Mouse (Mus musculus): Measurements from ENCODE around the gene Nwd1. TPM values are rescaled to one million over a fixed set of nuclear protein-coding genes. Genes with fewer than 3 reads are reported as not detected.
A peak's percentile ranks its signal among the peaks of the same experiment; 100 is the strongest.

Gene Nwd1
- total and polyA plus RNA-seq, 2 experiments from 2014 or later: 0.20 to 2.3 TPM

DNA sequence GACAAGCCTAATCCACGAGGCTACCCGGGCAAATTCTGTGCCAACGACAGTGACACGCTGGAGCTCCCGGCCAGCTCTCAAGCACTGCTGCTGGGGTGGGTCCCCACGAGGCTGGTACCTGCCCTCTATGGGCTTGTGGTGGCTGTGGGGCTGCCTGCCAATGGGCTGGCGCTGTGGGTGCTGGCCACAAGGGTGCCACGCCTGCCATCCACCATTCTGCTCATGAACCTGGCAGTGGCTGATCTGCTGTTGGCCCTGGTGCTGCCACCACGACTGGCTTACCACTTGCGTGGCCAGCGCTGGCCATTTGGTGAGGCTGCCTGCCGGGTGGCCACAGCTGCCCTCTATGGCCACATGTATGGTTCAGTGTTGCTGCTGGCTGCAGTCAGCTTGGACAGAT lies 115.8 kb downstream of the Nwd1 start:
- Histone ChIP-seq H3K27ac (ENCODE audit: low read depth) (peak overlapping the region; percentile 57), H3K9me3 (replicated peaks; ENCODE audit: control insufficient read depth, low read length) (no peaks in the 10 kb centered on the region), H3K4me2 (ENCODE audit: low read depth, low read length) (peak overlapping the region; percentile 31; the same call in 1 of the 2 replicates), H3K36me3 (replicated peaks; ENCODE audit: control insufficient read depth, insufficient read depth, low read length) (peaks cover 14% of the 10 kb centered on the region; the same call in 1 of the 2 replicates), H3K4me3 (ENCODE audit: low read depth, low read length) (no peak overlapping the region), H3K9ac (replicated peaks; ENCODE audit: low read depth, low read length) (no peak overlapping the region), H3K4me1 (ENCODE audit: control insufficient read depth, insufficient read depth) (peaks cover 3% of the 10 kb centered on the region; the same call in 1 of the 2 replicates), H3K27me3 (ENCODE audit: control insufficient read depth, insufficient read depth, low read length) (no peaks in the 10 kb centered on the region)
- 84% methylated on average over 12 of the region's 12 CpGs for WGBS
- TF ChIP-seq CTCF (IDR thresholded peaks at IDR 0.05; ENCODE audit: low read depth) (no peak), EP300 (IDR thresholded peaks at IDR 0.05; ENCODE audit: low read depth) (no peak)
- DNase-seq (ENCODE audit: low spot score): no peak
- ATAC-seq (ENCODE audit: insufficient read depth, low read depth): no peak

DNA sequence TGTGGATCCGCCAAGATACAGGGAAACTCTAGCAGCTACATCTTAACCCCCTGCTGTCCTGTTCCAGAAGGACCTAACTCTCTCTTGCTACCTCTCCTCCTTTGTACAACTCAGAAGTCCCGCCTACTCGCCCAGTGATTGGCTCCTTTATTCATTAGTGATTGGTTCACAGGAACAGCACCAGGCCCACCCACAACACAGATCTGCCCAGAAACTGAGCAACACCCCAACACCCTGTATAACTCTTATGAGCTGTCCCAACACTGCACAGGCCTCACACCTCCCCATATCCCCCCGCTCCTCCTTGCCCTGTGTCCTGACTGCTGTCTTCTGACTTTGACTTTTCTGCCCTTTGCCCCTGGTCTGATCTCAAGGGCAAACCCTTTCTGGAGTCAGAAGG lies 119.2 kb downstream of the Nwd1 start:
- ATAC-seq (ENCODE audit: insufficient read depth, low read depth) (no peak), DNase-seq (ENCODE audit: low spot score) (no peak)
- no peak overlapping the region for H3K4me2 ChIP-seq (ENCODE audit: low read depth, low read length)
- H3K4me1 ChIP-seq (ENCODE audit: control insufficient read depth, insufficient read depth): peaks cover 3% of the 10 kb centered on the region; the same call in 1 of the 2 replicates
- no peaks in the 10 kb centered on the region for H3K9me3 ChIP-seq (replicated peaks; ENCODE audit: control insufficient read depth, low read length)
- H3K9ac ChIP-seq (replicated peaks; ENCODE audit: low read depth, low read length): no peak overlapping the region
- no peak overlapping the region for H3K27ac ChIP-seq (ENCODE audit: low read depth)
- TF ChIP-seq CTCF (IDR thresholded peaks at IDR 0.05; ENCODE audit: low read depth): no peak
- TF ChIP-seq EP300 (IDR thresholded peaks at IDR 0.05; ENCODE audit: low read depth): no peak
- no peak overlapping the region for H3K4me3 ChIP-seq (ENCODE audit: low read depth, low read length)
- 79% methylated on average over 4 of the region's 4 CpGs for WGBS
- H3K36me3 ChIP-seq (replicated peaks; ENCODE audit: control insufficient read depth, insufficient read depth, low read length): no peaks in the 10 kb centered on the region
- no peaks in the 10 kb centered on the region for H3K27me3 ChIP-seq (ENCODE audit: control insufficient read depth, insufficient read depth, low read length)

DNA sequence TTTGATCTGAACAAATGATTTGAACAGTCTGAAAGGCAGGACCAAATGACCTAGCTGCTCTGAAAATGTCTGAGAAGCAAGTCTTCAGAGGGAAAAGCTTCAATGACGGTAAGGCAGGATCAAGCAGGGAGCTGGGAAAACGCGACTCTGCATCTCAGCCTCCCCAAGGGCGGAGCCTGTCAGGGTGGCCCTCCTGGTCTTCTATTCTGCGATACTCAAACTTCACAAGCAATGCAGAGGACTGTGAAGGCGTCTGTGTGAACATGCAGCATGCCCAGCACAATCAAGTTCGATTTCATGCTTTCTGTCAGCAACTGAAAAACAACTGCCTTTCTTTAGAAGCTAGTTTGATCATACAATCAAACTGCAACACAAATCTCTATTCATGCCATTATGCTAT lies 120.3 kb downstream of the Nwd1 start:
- Histone ChIP-seq H3K4me1 (ENCODE audit: control insufficient read depth, insufficient read depth) (no peaks in the 10 kb centered on the region; the same call in 1 of the 2 replicates), H3K27ac (ENCODE audit: low read depth) (no peak overlapping the region), H3K4me2 (ENCODE audit: low read depth, low read length) (no peak overlapping the region), H3K9me3 (replicated peaks; ENCODE audit: control insufficient read depth, low read length) (no peaks in the 10 kb centered on the region), H3K27me3 (ENCODE audit: control insufficient read depth, insufficient read depth, low read length) (no peaks in the 10 kb centered on the region), H3K36me3 (replicated peaks; ENCODE audit: control insufficient read depth, insufficient read depth, low read length) (no peaks in the 10 kb centered on the region), H3K9ac (replicated peaks; ENCODE audit: low read depth, low read length) (no peak overlapping the region), H3K4me3 (ENCODE audit: low read depth, low read length) (no peak overlapping the region)
- 38% methylated on average over 7 of the region's 7 CpGs for WGBS
- ATAC-seq (ENCODE audit: insufficient read depth, low read depth) (no peak), DNase-seq (ENCODE audit: low spot score) (no peak)
- no peak for TF ChIP-seq EP300 (IDR thresholded peaks at IDR 0.05; ENCODE audit: low read depth)
- TF ChIP-seq CTCF (IDR thresholded peaks at IDR 0.05; ENCODE audit: low read depth): no peak

Small RNA genes within 50 kb of the gene (microRNA-seq; reads per million reads assigned to microRNA genes)
- gene Gm26237: not detected

Other genes starting within 250 kb of the Nwd1 start
- 33.0 and 52.7 TPM in 2 replicates for gene Eps15l1, start 225.3 kb upstream of the Nwd1 start, total RNA-seq (2014; rRNA removed; ENCODE audit: low replicate concordance)
- 23.2 and 24.9 TPM in 2 replicates for gene Eps15l1, start 225.3 kb upstream of the Nwd1 start, polyA plus RNA-seq (2015; fragmentation: Nextera tagmentation; extraction: Ambion mirVana)
- 0.58 TPM in 1 of 2 replicates, not detected in the other for gene Calr3, start 202.8 kb upstream of the Nwd1 start, total RNA-seq (2014; rRNA removed; ENCODE audit: low replicate concordance)
- 2.9 and 3.2 TPM in 2 replicates for gene Calr3, start 202.8 kb upstream of the Nwd1 start, polyA plus RNA-seq (2015; fragmentation: Nextera tagmentation; extraction: Ambion mirVana)
- gene 1700030K09Rik, start 202.8 kb upstream of the Nwd1 start, total RNA-seq (2014; rRNA removed; ENCODE audit: low replicate concordance): 2.7 and 10.8 TPM in 2 replicates
- gene 1700030K09Rik, start 202.8 kb upstream of the Nwd1 start, polyA plus RNA-seq (2015; fragmentation: Nextera tagmentation; extraction: Ambion mirVana): 5.7 and 5.9 TPM in 2 replicates
- gene Cherp, start 171.5 kb upstream of the Nwd1 start, total RNA-seq (2014; rRNA removed; ENCODE audit: low replicate concordance): 17.0 and 26.4 TPM in 2 replicates
- gene Cherp, start 171.5 kb upstream of the Nwd1 start, polyA plus RNA-seq (2015; fragmentation: Nextera tagmentation; extraction: Ambion mirVana): 15.8 and 16.0 TPM in 2 replicates
- gene Slc35e1, start 154.1 kb upstream of the Nwd1 start, total RNA-seq (2014; rRNA removed; ENCODE audit: low replicate concordance): 34.2 and 35.7 TPM in 2 replicates
- 6.7 and 7.7 TPM in 2 replicates for gene Slc35e1, start 154.1 kb upstream of the Nwd1 start, polyA plus RNA-seq (2015; fragmentation: Nextera tagmentation; extraction: Ambion mirVana)
- 6.0 and 17.0 TPM in 2 replicates for gene Med26, start 98.4 kb upstream of the Nwd1 start, total RNA-seq (2014; rRNA removed; ENCODE audit: low replicate concordance)
- 6.2 and 6.6 TPM in 2 replicates for gene Med26, start 98.4 kb upstream of the Nwd1 start, polyA plus RNA-seq (2015; fragmentation: Nextera tagmentation; extraction: Ambion mirVana)
- 101 and 108 TPM in 2 replicates for gene Smim7, start 75.6 kb upstream of the Nwd1 start, total RNA-seq (2014; rRNA removed; ENCODE audit: low replicate concordance)
- gene Smim7, start 75.6 kb upstream of the Nwd1 start, polyA plus RNA-seq (2015; fragmentation: Nextera tagmentation; extraction: Ambion mirVana): 116 and 120 TPM in 2 replicates
- gene Tmem38a, start 74.7 kb upstream of the Nwd1 start, total RNA-seq (2014; rRNA removed; ENCODE audit: low replicate concordance): 278 and 325 TPM in 2 replicates
- 205 and 214 TPM in 2 replicates for gene Tmem38a, start 74.7 kb upstream of the Nwd1 start, polyA plus RNA-seq (2015; fragmentation: Nextera tagmentation; extraction: Ambion mirVana)
- 195 and 231 TPM in 2 replicates for gene Sin3b, start 76.6 kb downstream of the Nwd1 start, total RNA-seq (2014; rRNA removed; ENCODE audit: low replicate concordance)
- 190 and 203 TPM in 2 replicates for gene Sin3b, start 76.6 kb downstream of the Nwd1 start, polyA plus RNA-seq (2015; fragmentation: Nextera tagmentation; extraction: Ambion mirVana)
- gene F2rl3, start 115.2 kb downstream of the Nwd1 start, total RNA-seq (2014; rRNA removed; ENCODE audit: low replicate concordance): 0.46 and 1.1 TPM in 2 replicates
- 1.5 and 1.8 TPM in 2 replicates for gene F2rl3, start 115.2 kb downstream of the Nwd1 start, polyA plus RNA-seq (2015; fragmentation: Nextera tagmentation; extraction: Ambion mirVana)